Mouse (Mus musculus) CH12.LX (cell line): ENCODE data around the gene Slc25a4. TPM values are rescaled to one million over a fixed set of nuclear protein-coding genes. Genes with fewer than 3 reads are reported as not detected.
A peak's percentile ranks its signal among the peaks of the same experiment; 100 is the strongest.

Experiments used
- DNase-seq: peaks from one replicate; pipeline ENCODE4 v3.0.0-alpha.2; 2013; ENCODE audit errors: extremely low read depth
- H3K27ac ChIP-seq: 2 replicates; pipeline ENCODE4 v1.5.1; 2012; ENCODE audit warnings: low read depth, mild to moderate bottlenecking, control low read depth, moderate library complexity; ENCODE audit not compliant: insufficient read depth
- H3K27me3 ChIP-seq: replicated peaks from 2 replicates; pipeline ENCODE3; 2012; ENCODE audit warnings: inconsistent platforms
- H3K36me3 ChIP-seq, 2 experiments: replicated peaks in 1 of 2; 2 replicates each; pipeline versions ENCODE3 to v1.6.1; 2012; ENCODE audit warnings: inconsistent platforms in 1 of 2, low read length in 1 of 2, mild to moderate bottlenecking in 1 of 2, mixed read lengths in 1 of 2, moderate library complexity in 1 of 2; ENCODE audit not compliant: control insufficient read depth in 1 of 2, insufficient read depth in 1 of 2
- H3K4me1 ChIP-seq, 2 experiments: 2 replicates each; pipeline ENCODE4 v1.6.1; 2012; ENCODE audit warnings: inconsistent platforms in 1 of 2, moderate library complexity in 1 of 2; ENCODE audit not compliant: insufficient read depth in 2 of 2, control insufficient read depth in 1 of 2
- H3K4me2 ChIP-seq: 2 replicates; pipeline ENCODE4 v1.6.1; 2012; ENCODE audit warnings: low read depth, mild to moderate bottlenecking, control low read depth; ENCODE audit not compliant: poor library complexity, insufficient read depth, severe bottlenecking
- H3K4me3 ChIP-seq, 3 experiments: fragments of 150-350 bp in 1 of 3; sonication (generic) in 1 of 3; replicated peaks in 1 of 3; 2 replicates each; pipeline versions ENCODE3 to v1.5.1; 2011 to 2012; ENCODE audit warnings: low read depth in 2 of 3, low read length in 2 of 3, mild to moderate bottlenecking in 2 of 3, moderate library complexity in 2 of 3, control low read depth in 1 of 3, improper control_type of control experiment in 1 of 3, inconsistent platforms in 1 of 3, mixed read lengths in 1 of 3; ENCODE audit not compliant: poor library complexity in 1 of 3
- H3K79me2 ChIP-seq: replicated peaks from 2 replicates; pipeline ENCODE4 v1.6.1; 2012; ENCODE audit warnings: mild to moderate bottlenecking, moderate library complexity; ENCODE audit not compliant: control insufficient read depth, poor library complexity, insufficient read depth, severe bottlenecking; ENCODE audit errors: extremely low read depth
- H3K9ac ChIP-seq: 2 replicates; pipeline ENCODE4 v1.6.1; 2012; ENCODE audit warnings: low read depth, mild to moderate bottlenecking, control low read depth, moderate library complexity; ENCODE audit not compliant: insufficient read depth
- H3K9me3 ChIP-seq: replicated peaks from 2 replicates; pipeline ENCODE3; 2012; ENCODE audit warnings: low read length, inconsistent platforms, mixed read lengths
- BHLHE40 ChIP-seq: IDR thresholded peaks from 2 replicates; pipeline ENCODE4 v1.6.1; 2011; ENCODE audit warnings: mild to moderate bottlenecking, low read depth, low read length, improper control_type of control experiment
- CHD1 ChIP-seq: IDR thresholded peaks from 2 replicates; pipeline ENCODE4 v1.6.1; 2012; ENCODE audit warnings: low read depth, low read length, improper control_type of control experiment, inconsistent platforms
- CHD2 ChIP-seq: IDR thresholded peaks from 2 replicates; pipeline ENCODE4 v1.6.1; 2011; ENCODE audit warnings: low read length, improper control_type of control experiment
- CTCF ChIP-seq, 2 experiments: IDR thresholded peaks in 1 of 2; conservative IDR thresholded peaks in 1 of 2; 2 replicates each; pipeline ENCODE4 v1.5.1; 2011 to 2012; ENCODE audit warnings: low read depth in 2 of 2, low read length in 2 of 2, improper control_type of control experiment in 1 of 2, inconsistent platforms in 1 of 2, mild to moderate bottlenecking in 1 of 2, moderate library complexity in 1 of 2
- E2F4 ChIP-seq: IDR thresholded peaks from 2 replicates; pipeline ENCODE4 v1.6.1; 2011; ENCODE audit warnings: low read depth, low read length, improper control_type of control experiment; ENCODE audit not compliant: insufficient replicate concordance
- ELF1 ChIP-seq: IDR thresholded peaks from 2 replicates; pipeline ENCODE4 v1.6.1; 2014; ENCODE audit warnings: low read depth, mild to moderate bottlenecking, inconsistent platforms, low read length, improper control_type of control experiment
- EP300 ChIP-seq: IDR thresholded peaks from 2 replicates; pipeline ENCODE4 v1.6.1; 2011; ENCODE audit warnings: low read length, improper control_type of control experiment
- ETS1 ChIP-seq: conservative IDR thresholded peaks from 2 replicates; pipeline ENCODE4 v1.6.1; 2012; ENCODE audit warnings: low read depth, mild to moderate bottlenecking, inconsistent platforms, low read length, improper control_type of control experiment, moderate library complexity
- GABPA ChIP-seq: IDR thresholded peaks from 2 replicates; pipeline ENCODE4 v1.6.1; 2012; ENCODE audit warnings: low read depth, low read length, improper control_type of control experiment, inconsistent platforms; ENCODE audit not compliant: insufficient replicate concordance
- HCFC1 ChIP-seq: IDR thresholded peaks from 2 replicates; pipeline ENCODE4 v1.6.1; 2012; ENCODE audit warnings: low read depth, mild to moderate bottlenecking, inconsistent platforms, low read length, improper control_type of control experiment
- IRF4 ChIP-seq: IDR thresholded peaks from 2 replicates; pipeline ENCODE4 v1.6.1; 2014; ENCODE audit warnings: low read depth, mild to moderate bottlenecking, inconsistent platforms, low read length, improper control_type of control experiment
- JUN ChIP-seq: IDR thresholded peaks from 2 replicates; pipeline ENCODE4 v1.6.1; 2011; ENCODE audit warnings: low read depth, mild to moderate bottlenecking, low read length, improper control_type of control experiment, moderate library complexity; ENCODE audit not compliant: insufficient read depth
- JUND ChIP-seq: conservative IDR thresholded peaks from 2 replicates; pipeline ENCODE4 v1.6.1; 2011; ENCODE audit warnings: low read depth, low read length, improper control_type of control experiment
- KAT2A ChIP-seq: IDR thresholded peaks from 2 replicates; pipeline ENCODE4 v1.6.1; 2012; ENCODE audit warnings: low read length, improper control_type of control experiment, inconsistent platforms; ENCODE audit not compliant: insufficient replicate concordance
- MAFK ChIP-seq: IDR thresholded peaks from 2 replicates; pipeline ENCODE4 v1.6.1; 2011; ENCODE audit warnings: low read length, improper control_type of control experiment; ENCODE audit not compliant: insufficient replicate concordance
- MAX ChIP-seq: IDR thresholded peaks from 2 replicates; pipeline ENCODE4 v1.6.1; 2011; ENCODE audit warnings: low read length, improper control_type of control experiment
- MAZ ChIP-seq: IDR thresholded peaks from 2 replicates; pipeline ENCODE4 v1.6.1; 2012; ENCODE audit warnings: low read depth, mild to moderate bottlenecking, inconsistent platforms, low read length, improper control_type of control experiment, moderate library complexity
- MEF2A ChIP-seq: IDR thresholded peaks from 2 replicates; pipeline ENCODE4 v1.6.1; 2014; ENCODE audit warnings: low read depth, mild to moderate bottlenecking, inconsistent platforms, low read length, improper control_type of control experiment, borderline replicate concordance
- MXI1 ChIP-seq: IDR thresholded peaks from 2 replicates; pipeline ENCODE4 v1.6.1; 2011; ENCODE audit warnings: mild to moderate bottlenecking, low read depth, low read length, improper control_type of control experiment
- MYC ChIP-seq: IDR thresholded peaks from 2 replicates; pipeline ENCODE4 v1.6.1; 2011; ENCODE audit warnings: low read depth, mild to moderate bottlenecking, improper control_type of control experiment, low read length
- NELFE ChIP-seq: IDR thresholded peaks from 2 replicates; pipeline ENCODE4 v1.6.1; 2011; ENCODE audit warnings: low read depth, low read length, improper control_type of control experiment
- NRF1 ChIP-seq: IDR thresholded peaks from 2 replicates; pipeline ENCODE4 v1.6.1; 2014; ENCODE audit warnings: low read depth, mild to moderate bottlenecking, inconsistent platforms, low read length, improper control_type of control experiment, moderate library complexity
- PAX5 ChIP-seq: IDR thresholded peaks from 2 replicates; pipeline ENCODE4 v1.6.1; 2012; ENCODE audit warnings: low read length, inconsistent platforms, mixed read lengths
- POLR2A ChIP-seq: IDR thresholded peaks from 2 replicates; pipeline ENCODE4 v1.6.1; 2011; ENCODE audit warnings: low read depth, mild to moderate bottlenecking, improper control_type of control experiment, low read length
- POLR2AphosphoS2 ChIP-seq: IDR thresholded peaks from 2 replicates; pipeline ENCODE4 v1.6.1; 2011; ENCODE audit warnings: low read depth, low read length, improper control_type of control experiment
- RAD21 ChIP-seq: IDR thresholded peaks from 2 replicates; pipeline ENCODE4 v1.6.1; 2011; ENCODE audit warnings: low read depth, mild to moderate bottlenecking, low read length, improper control_type of control experiment, moderate library complexity
- RCOR1 ChIP-seq: conservative IDR thresholded peaks from 2 replicates; pipeline ENCODE4 v1.6.1; 2012; ENCODE audit warnings: low read depth, mild to moderate bottlenecking, inconsistent platforms, low read length, improper control_type of control experiment
- SIN3A ChIP-seq: IDR thresholded peaks from 2 replicates; pipeline ENCODE4 v1.6.1; 2012; ENCODE audit warnings: low read length, improper control_type of control experiment, inconsistent platforms
- SMC3 ChIP-seq: IDR thresholded peaks from 2 replicates; pipeline ENCODE4 v1.6.1; 2011; ENCODE audit warnings: low read depth, low read length, improper control_type of control experiment
- TBP ChIP-seq: conservative IDR thresholded peaks from 2 replicates; pipeline ENCODE4 v1.6.1; 2011; ENCODE audit warnings: low read depth, low read length, improper control_type of control experiment
- TCF12 ChIP-seq: IDR thresholded peaks from 2 replicates; pipeline ENCODE4 v1.6.1; 2014; ENCODE audit warnings: low read depth, mild to moderate bottlenecking, inconsistent platforms, low read length, improper control_type of control experiment
- UBTF ChIP-seq: IDR thresholded peaks from 2 replicates; pipeline ENCODE4 v1.6.1; 2012; ENCODE audit warnings: low read depth, mild to moderate bottlenecking, inconsistent platforms, low read length, improper control_type of control experiment, moderate library complexity
- USF1 ChIP-seq: IDR thresholded peaks from 2 replicates; pipeline ENCODE4 v1.6.1; 2014; ENCODE audit warnings: low read depth, mild to moderate bottlenecking, inconsistent platforms, low read length, improper control_type of control experiment
- USF2 ChIP-seq: conservative IDR thresholded peaks from 2 replicates; pipeline ENCODE4 v1.6.1; 2011; ENCODE audit warnings: low read depth, low read length, improper control_type of control experiment
- ZC3H11A ChIP-seq: IDR thresholded peaks from 2 replicates; pipeline ENCODE4 v1.6.1; 2012; ENCODE audit warnings: low read depth, mild to moderate bottlenecking, inconsistent platforms, low read length, improper control_type of control experiment
- ZKSCAN1 ChIP-seq: IDR thresholded peaks from 2 replicates; pipeline ENCODE4 v1.6.1; 2012; ENCODE audit warnings: low read depth, inconsistent platforms, low read length, improper control_type of control experiment, borderline replicate concordance
- ZMIZ1 ChIP-seq: IDR thresholded peaks from 2 replicates; pipeline ENCODE4 v1.6.1; 2012; ENCODE audit warnings: low read depth, mild to moderate bottlenecking, inconsistent platforms, low read length, improper control_type of control experiment
- ZNF384 ChIP-seq: IDR thresholded peaks from 2 replicates; pipeline ENCODE4 v1.6.1; 2012; ENCODE audit warnings: low read depth, low read length, improper control_type of control experiment, inconsistent platforms
- dilution Hi-C: fragments of 300-500 bp; cut with MboI; formaldehyde crosslinking; loops from 2 replicates; pipeline ENCODE4 v1.14.3; 2020; ENCODE audit warnings: low sequenced_read_pairs; ENCODE audit not compliant: extremely low pct_unique_long_range_greater_than_20kb, extremely low pct_ligation_motif_present
- in situ Hi-C: fragments of 300-500 bp; cut with MboI; formaldehyde crosslinking; loops from 3 replicates; pipeline ENCODE4 v1.14.3; 2019; ENCODE audit warnings: low sequenced_read_pairs, low pct_ligation_motif_present, low pct_unique_long_range_greater_than_20kb, mixed read lengths
- polyA plus RNA-seq: library from polyadenylated mRNA; unstranded; fragments of >175 nt; gene quantifications from 2 replicates; pipeline ENCODE4 v1.2.1, GENCODE M21; 2012; ENCODE audit warnings: low read depth; ENCODE audit not compliant: insufficient read length
- total RNA-seq, 2 experiments: library from RNA; depleted of rRNA; stranded (reverse); fragments of 300-350 nt in 1 of 2; fragments of >200 nt in 1 of 2; gene quantifications; 2 replicates each; pipeline ENCODE4 v1.2.3; 2012 to 2014

Gene Slc25a4
- total and polyA plus RNA-seq, 3 experiments = 365 to 476 (median 403) TPM

- peaks cover 2% of the 10 kb centered on the region in 2 experiments; a peak in 1 of 4 replicates for H3K4me1 ChIP-seq
- no peaks in the 10 kb centered on the region for H3K36me3 ChIP-seq
- H3K79me2 ChIP-seq = no peaks in the 10 kb centered on the region
- TF ChIP-seq SIN3A (0 out of 2 replicates have a peak, but pooled peaks have one; percentile 36), POLR2A (no peak), CHD2 (no peak), ZMIZ1 (no peak), ELF1 (no peak), ZNF384 (peak; percentile 80), PAX5 (no peak), GABPA (no peak), JUN (no peak), ZC3H11A (peak; percentile 71; the same call in 1 of the 2 replicates), BHLHE40 (0 out of 2 replicates have a peak, but pooled peaks have one; percentile 13), RAD21 (peak; percentile 96), NRF1 (no peak), MAZ (peak; percentile 78; the same call in 1 of the 2 replicates), CHD1 (no peak), MAFK (no peak), USF1 (no peak), HCFC1 (peak; percentile 25; the same call in 1 of the 2 replicates), IRF4 (peak; percentile 49; the same call in 1 of the 2 replicates), JUND (peak; percentile 35; the same call in 1 of the 2 replicates), SMC3 (peak; percentile 81), MAX (0 out of 2 replicates have a peak, but pooled peaks have one; percentile 51), E2F4 (peak; percentile 65; the same call in 1 of the 2 replicates), TBP (no peak), TCF12 (no peak), EP300 (no peak), ZKSCAN1 (no peak), CTCF (conservative IDR thresholded peaks at IDR 0.05 in 1 of 2, IDR thresholded peaks at IDR 0.05 in 1 of 2; ENCODE audit: low read depth in 2 of 2, low read length in 2 of 2) (peak; percentile 66 to 95), ETS1 (no peak), KAT2A (no peak), UBTF (no peak), NELFE (peak; percentile 65; the same call in 1 of the 2 replicates), USF2 (no peak), MEF2A (no peak), RCOR1 (no peak), POLR2AphosphoS2 (no peak), MXI1 (0 out of 2 replicates have a peak, but pooled peaks have one; percentile 31), MYC (peak; percentile 74; the same call in 1 of the 2 replicates)
- TF ChIP-seq, all 38 proteins: peak for 16
- in situ Hi-C loops (no loop called here), dilution Hi-C loops (no loop called here)
- H3K9ac ChIP-seq = no peak overlapping the region
- H3K27ac ChIP-seq = no peak overlapping the region
- no peak overlapping the region for H3K4me3 ChIP-seq
- peaks cover 1% of the 10 kb centered on the region for H3K27me3 ChIP-seq
- H3K9me3 ChIP-seq = no peaks in the 10 kb centered on the region
- H3K4me2 ChIP-seq = no peak overlapping the region
- DNase-seq = peak; percentile 83
These were observed 30.7 kb upstream of the Slc25a4 start for GRCm38 (mm10) chr8:46241568-46242374.
